Mouse (Mus musculus): Measurements from ENCODE around the gene Mafb. TPM values are rescaled to one million over a fixed set of nuclear protein-coding genes. Genes with fewer than 3 reads are reported as not detected.

The Mafb gene
- polyA plus RNA-seq, 1 experiment from 2014 or later: 21.6 TPM

- H3K4me1 ChIP-seq: no peaks in the 10 kb centered on the region
- H3K9ac ChIP-seq: no peak overlapping the region
- no peak overlapping the region for H3K4me3 ChIP-seq
- H3K27ac ChIP-seq: no peak overlapping the region
- H3K9me3 ChIP-seq: no peaks in the 10 kb centered on the region
- no peak overlapping the region for H3K4me2 ChIP-seq (replicated peaks)
- no peaks in the 10 kb centered on the region for H3K36me3 ChIP-seq
- 93% methylated on average over 5 of the region's 5 CpGs for WGBS
- no peak for ATAC-seq (ENCODE audit: low FRiP score, low read depth)
- H3K27me3 ChIP-seq (replicated peaks): no peaks in the 10 kb centered on the region
Measured at GRCm38 (mm10) chr2:160339595-160339994, 27.3 kb downstream of the Mafb start.

GRCm38 (mm10) chr2:160336053-160336452 lies 30.8 kb downstream of the Mafb start:
- WGBS: 71% methylated on average over 2 of the region's 2 CpGs

GRCm38 (mm10) chr2:160335043-160335442 lies 31.8 kb downstream of the Mafb start:
- H3K4me1 ChIP-seq: no peaks in the 10 kb centered on the region; the same call in 1 of the 2 replicates
- no peak overlapping the region for H3K9ac ChIP-seq
- no peak overlapping the region for H3K4me3 ChIP-seq
- H3K4me2 ChIP-seq (replicated peaks): no peak overlapping the region
- no peaks in the 10 kb centered on the region for H3K27me3 ChIP-seq (replicated peaks)
- H3K36me3 ChIP-seq: no peaks in the 10 kb centered on the region
- no peaks in the 10 kb centered on the region for H3K9me3 ChIP-seq
- ATAC-seq (ENCODE audit: low FRiP score, low read depth): no peak
- 81% methylated on average over 1 of the region's 1 CpGs for WGBS
- H3K27ac ChIP-seq: no peak overlapping the region

More at GRCm38 (mm10) chr2:160336053-160336452, 30.8 kb downstream of the Mafb start:
- Histone ChIP-seq H3K4me2 (replicated peaks) (no peak overlapping the region), H3K4me3 (no peak overlapping the region), H3K27me3 (replicated peaks) (no peaks in the 10 kb centered on the region), H3K4me1 (no peaks in the 10 kb centered on the region; the same call in 1 of the 2 replicates), H3K9ac (no peak overlapping the region), H3K27ac (no peak overlapping the region), H3K9me3 (no peaks in the 10 kb centered on the region), H3K36me3 (no peaks in the 10 kb centered on the region)
- no peak for ATAC-seq (ENCODE audit: low FRiP score, low read depth)

GRCm38 (mm10) chr2:160334111-160334661 lies 32.7 kb downstream of the Mafb start, which contains the start of gene Gm826:
Gene Gm826, minus strand, starts transcription at chr2:160334162.
- H3K27me3 ChIP-seq (replicated peaks): no peaks in the 10 kb centered on the region
- H3K9ac ChIP-seq: no peak within 1 kb of the TSS
- no peak for ATAC-seq (ENCODE audit: low FRiP score, low read depth)
- H3K4me3 ChIP-seq: no peak within 1 kb of the TSS
- H3K36me3 ChIP-seq: no peaks in the 10 kb centered on the region
- no peak within 1 kb of the TSS for H3K27ac ChIP-seq
- 46% methylated on average over 4 of the region's 4 CpGs for WGBS
- no peaks in the 10 kb centered on the region for H3K9me3 ChIP-seq
- no peaks in the 10 kb centered on the region; the same call in 1 of the 2 replicates for H3K4me1 ChIP-seq
- no peak within 1 kb of the TSS for H3K4me2 ChIP-seq (replicated peaks)

- H3K27me3 ChIP-seq (replicated peaks): no peaks in the 10 kb centered on the region
- peaks cover 4% of the 10 kb centered on the region for H3K4me1 ChIP-seq
- ATAC-seq (ENCODE audit: low FRiP score, low read depth): no peak
- no peak overlapping the region for H3K9ac ChIP-seq
- no peak overlapping the region for H3K4me2 ChIP-seq (replicated peaks)
- H3K4me3 ChIP-seq: no peak overlapping the region
- no peak overlapping the region for H3K27ac ChIP-seq
- H3K36me3 ChIP-seq: no peaks in the 10 kb centered on the region
- H3K9me3 ChIP-seq: no peaks in the 10 kb centered on the region
- 80% methylated on average over 12 of the region's 12 CpGs for WGBS
Measured at GRCm38 (mm10) chr2:160332516-160333325, 34.1 kb downstream of the Mafb start.

- Histone ChIP-seq H3K9me3 (no peaks in the 10 kb centered on the region), H3K4me2 (replicated peaks) (no peak overlapping the region), H3K4me3 (no peak overlapping the region), H3K27me3 (replicated peaks) (no peaks in the 10 kb centered on the region), H3K27ac (no peak overlapping the region), H3K9ac (no peak overlapping the region), H3K4me1 (peaks cover 4% of the 10 kb centered on the region; the same call in 1 of the 2 replicates), H3K36me3 (no peaks in the 10 kb centered on the region)
- no peak for ATAC-seq (ENCODE audit: low FRiP score, low read depth)
- WGBS: 51% methylated on average over 9 of the region's 9 CpGs
Measured at GRCm38 (mm10) chr2:160328886-160329285, 38.0 kb downstream of the Mafb start.

- Histone ChIP-seq H3K27ac (no peak overlapping the region), H3K4me3 (no peak overlapping the region), H3K4me1 (peaks cover 4% of the 10 kb centered on the region; the same call in 1 of the 2 replicates), H3K9ac (no peak overlapping the region), H3K4me2 (replicated peaks) (no peak overlapping the region), H3K9me3 (no peaks in the 10 kb centered on the region), H3K36me3 (no peaks in the 10 kb centered on the region), H3K27me3 (replicated peaks) (no peaks in the 10 kb centered on the region)
- ATAC-seq (ENCODE audit: low FRiP score, low read depth): no peak
- 81% methylated on average over 4 of the region's 4 CpGs for WGBS
Measured at GRCm38 (mm10) chr2:160327716-160328115, 39.1 kb downstream of the Mafb start.

- Histone ChIP-seq H3K9me3 (no peaks in the 10 kb centered on the region), H3K4me1 (peaks cover 4% of the 10 kb centered on the region; the same call in 1 of the 2 replicates), H3K27me3 (replicated peaks) (no peaks in the 10 kb centered on the region), H3K4me2 (replicated peaks) (no peak overlapping the region), H3K27ac (no peak overlapping the region), H3K4me3 (no peak overlapping the region), H3K9ac (no peak overlapping the region), H3K36me3 (no peaks in the 10 kb centered on the region)
- 60% methylated on average over 4 of the region's 4 CpGs for WGBS
- no peak for ATAC-seq (ENCODE audit: low FRiP score, low read depth)
Measured at GRCm38 (mm10) chr2:160327167-160327566, 39.7 kb downstream of the Mafb start.

- 82% methylated on average over 6 of the region's 6 CpGs for WGBS
- Histone ChIP-seq H3K9me3 (no peaks in the 10 kb centered on the region), H3K36me3 (no peaks in the 10 kb centered on the region), H3K4me2 (replicated peaks) (no peak overlapping the region), H3K9ac (no peak overlapping the region), H3K27ac (no peak overlapping the region), H3K4me1 (peaks cover 8% of the 10 kb centered on the region), H3K4me3 (no peak overlapping the region), H3K27me3 (replicated peaks) (no peaks in the 10 kb centered on the region)
- no peak for ATAC-seq (ENCODE audit: low FRiP score, low read depth)
Measured at GRCm38 (mm10) chr2:160325105-160325644, 41.7 kb downstream of the Mafb start.

GRCm38 (mm10) chr2:160321829-160322228 lies 45.0 kb downstream of the Mafb start:
- no peak overlapping the region for H3K4me3 ChIP-seq
- no peak overlapping the region for H3K4me2 ChIP-seq (replicated peaks)
- no peaks in the 10 kb centered on the region for H3K9me3 ChIP-seq
- no peaks in the 10 kb centered on the region for H3K36me3 ChIP-seq
- peaks cover 4% of the 10 kb centered on the region for H3K4me1 ChIP-seq
- no peaks in the 10 kb centered on the region for H3K27me3 ChIP-seq (replicated peaks)
- no peak overlapping the region for H3K27ac ChIP-seq
- 27% methylated on average over 4 of the region's 4 CpGs for WGBS
- ATAC-seq (ENCODE audit: low FRiP score, low read depth): no peak
- H3K9ac ChIP-seq: no peak overlapping the region

GRCm38 (mm10) chr2:160318255-160318654 lies 48.6 kb downstream of the Mafb start:
- Histone ChIP-seq H3K27me3 (replicated peaks) (no peaks in the 10 kb centered on the region), H3K4me1 (peaks cover 9% of the 10 kb centered on the region), H3K36me3 (no peaks in the 10 kb centered on the region), H3K27ac (no peak overlapping the region), H3K4me2 (replicated peaks) (no peak overlapping the region), H3K4me3 (no peak overlapping the region), H3K9me3 (no peaks in the 10 kb centered on the region), H3K9ac (no peak overlapping the region)
- no peak for ATAC-seq (ENCODE audit: low FRiP score, low read depth)
- WGBS: 73% methylated on average over 4 of the region's 4 CpGs
